Mouse (Mus musculus): ENCODE results near the gene Gramd4. TPM values are rescaled to one million over a fixed set of nuclear protein-coding genes. Genes with fewer than 3 reads are reported as not detected.

Gene Gramd4
- total RNA-seq, 2 experiments from 2014 or later: 35.3 to 40.2 TPM

GRCm38 (mm10) chr15:86110361-86111103 is 53.0 kb downstream of the Gramd4 start:
- DNase-seq (ENCODE audit: low spot score in 2 of 2): no peak

DNA sequence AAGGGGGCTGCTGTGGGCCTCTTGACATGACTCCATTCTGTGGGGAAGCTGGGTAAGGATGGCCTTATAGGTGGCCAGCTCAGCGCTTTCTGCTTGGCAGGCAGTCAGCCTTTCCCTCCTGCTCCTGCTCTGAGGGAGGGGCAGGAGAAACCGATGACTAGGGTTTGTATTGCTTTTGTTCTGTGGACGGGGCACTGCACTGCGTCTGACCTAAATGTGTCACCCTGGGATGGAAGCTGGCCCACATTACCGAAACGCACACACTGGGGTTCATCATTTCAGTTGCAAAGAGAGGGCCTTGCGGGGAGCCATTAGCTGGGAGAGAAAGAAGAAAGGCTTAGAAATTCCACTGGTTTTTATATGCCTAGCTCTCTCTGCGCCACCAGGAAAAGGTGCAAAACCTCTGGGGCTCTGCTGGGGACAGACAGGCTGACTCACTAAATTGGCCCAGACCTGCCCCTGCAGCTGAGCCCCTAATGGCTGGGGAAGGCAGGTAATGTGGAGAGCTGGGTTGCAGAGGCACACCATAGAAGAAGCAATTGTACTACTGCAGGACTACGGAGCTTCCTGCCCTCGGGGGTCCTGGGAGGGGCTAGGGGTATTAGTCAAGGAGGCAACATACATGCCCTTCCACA is 55.3 kb downstream of the Gramd4 start:
- no peak for DNase-seq (ENCODE audit: low spot score in 2 of 2)

GRCm38 (mm10) chr15:86113342-86113710 is 55.8 kb downstream of the Gramd4 start:
- DNase-seq (ENCODE audit: low spot score in 2 of 2): no peak

DNA sequence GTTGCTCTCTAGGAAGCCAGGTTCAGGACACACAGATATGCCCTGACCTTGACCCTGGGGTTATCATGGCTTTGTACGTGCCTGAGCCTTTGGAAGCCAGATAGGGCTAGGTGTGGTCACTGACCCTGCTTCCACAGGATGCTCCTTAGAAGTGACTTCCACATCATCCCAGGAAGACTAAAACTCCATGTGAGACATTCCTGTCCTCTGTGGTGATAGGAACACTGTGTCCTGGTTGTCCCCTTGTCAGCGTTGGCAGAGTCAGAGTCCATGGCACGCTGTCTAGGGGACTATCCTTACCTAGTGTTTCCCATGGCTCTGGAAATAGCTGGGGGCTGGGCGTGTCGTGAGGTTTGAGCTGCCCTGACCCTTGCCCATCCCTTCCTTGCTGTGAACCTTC is 58.9 kb downstream of the Gramd4 start:
- DNase-seq (ENCODE audit: low spot score in 2 of 2): no peak

DNA sequence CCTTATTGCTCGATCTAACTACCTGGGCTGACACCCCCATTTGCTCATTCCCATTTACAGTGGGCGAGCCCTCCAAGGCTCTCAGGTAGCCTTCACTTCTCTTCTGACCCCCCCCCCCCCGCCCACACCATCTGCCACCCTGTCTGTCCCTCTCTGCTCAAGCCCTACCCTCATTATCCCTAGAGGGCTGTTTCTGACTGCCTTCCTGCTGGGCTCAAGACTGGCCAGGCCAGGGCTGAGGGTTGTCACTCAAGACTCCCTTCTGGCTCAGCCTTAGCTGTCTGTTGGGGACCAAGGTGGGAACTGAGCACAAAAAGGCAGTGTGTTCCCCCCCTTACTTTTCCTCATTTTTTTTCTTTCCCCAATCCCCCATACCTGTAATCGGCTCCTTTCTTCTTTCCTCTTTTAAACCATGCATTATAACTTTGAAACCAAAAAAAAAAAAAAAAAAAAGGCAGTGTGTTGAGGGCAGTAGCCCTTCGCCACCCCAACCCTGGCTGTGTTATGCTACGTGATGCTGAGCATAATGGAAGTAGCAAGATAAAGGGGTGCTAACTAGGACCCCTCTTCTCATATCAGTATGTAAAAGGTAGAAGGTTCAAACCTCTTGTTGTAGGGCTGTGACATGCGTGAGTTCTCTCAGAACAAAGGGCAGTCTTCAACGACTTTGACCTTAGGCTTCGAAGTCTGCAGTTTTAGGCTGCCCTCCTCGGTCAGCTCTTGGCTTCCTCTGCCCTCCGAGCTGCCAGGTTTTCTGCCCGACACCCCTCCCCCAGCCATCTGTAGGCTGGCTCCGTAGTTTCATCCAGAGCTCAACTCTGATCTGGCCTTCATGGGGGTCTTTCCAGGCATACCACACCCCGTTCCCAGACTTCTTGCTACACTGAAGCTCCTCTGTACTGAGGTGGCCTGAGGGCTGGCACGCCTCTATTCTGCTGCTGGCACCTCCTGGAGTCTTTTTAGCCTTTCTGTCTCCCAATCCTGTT is 59.9 kb downstream of the Gramd4 start:
- no peak for DNase-seq (ENCODE audit: low spot score in 2 of 2)

- no peak for DNase-seq (ENCODE audit: low spot score in 2 of 2)
Measured at GRCm38 (mm10) chr15:86119186-86119585, 61.7 kb downstream of the Gramd4 start.

GRCm38 (mm10) chr15:86122261-86122949 is 64.9 kb downstream of the Gramd4 start:
- peak in 1 of 2 experiments; percentile 50 for DNase-seq (ENCODE audit: low spot score in 2 of 2)

DNA sequence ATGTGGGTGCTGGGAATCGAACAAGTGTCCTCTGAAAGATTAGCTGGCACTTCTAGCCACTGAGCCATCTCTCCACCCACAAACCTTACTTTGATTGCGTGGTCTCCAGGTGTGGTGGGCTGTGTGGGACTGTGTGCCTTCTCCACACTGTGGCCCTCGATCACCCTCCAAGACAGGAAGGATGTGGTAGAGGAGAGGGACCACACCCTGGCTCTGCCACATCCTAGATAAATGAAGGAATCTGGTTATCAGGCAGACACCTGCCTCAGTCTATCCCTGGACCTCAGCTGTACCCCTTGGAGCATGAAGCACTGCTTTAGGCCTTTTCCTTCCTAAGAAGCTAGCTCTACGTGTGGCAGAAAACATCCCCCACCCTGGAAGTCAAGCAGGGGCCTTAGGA is 65.9 kb downstream of the Gramd4 start:
- no peak for DNase-seq (ENCODE audit: low spot score in 2 of 2)

GRCm38 (mm10) chr15:86124359-86124758 is 66.9 kb downstream of the Gramd4 start:
- DNase-seq (ENCODE audit: low spot score in 2 of 2): peak; percentile 80 to 88

- no peak for DNase-seq (ENCODE audit: low spot score in 2 of 2)
Measured at GRCm38 (mm10) chr15:86129036-86129435, 71.5 kb downstream of the Gramd4 start.

DNA sequence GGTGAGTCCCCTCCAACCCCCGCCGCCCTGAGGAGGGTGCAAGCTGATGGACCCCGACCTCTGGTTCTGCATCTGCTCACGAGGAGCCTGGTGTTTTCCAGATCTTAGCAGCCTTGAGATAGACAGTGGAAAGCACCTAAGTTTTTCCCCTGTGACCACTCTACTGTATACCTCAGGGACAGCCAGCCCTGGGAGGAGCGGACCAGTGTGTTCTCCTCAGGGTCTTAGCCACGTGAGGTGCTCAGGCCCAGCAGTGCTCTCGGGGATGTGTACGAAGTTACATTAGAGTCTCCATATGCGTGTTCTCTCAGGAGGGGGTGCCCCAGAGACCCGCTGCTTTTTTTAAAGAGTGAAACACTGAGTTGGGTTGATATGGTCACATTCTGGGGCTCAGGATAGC is 73.2 kb downstream of the Gramd4 start:
- no peak for DNase-seq (ENCODE audit: low spot score in 2 of 2)

DNA sequence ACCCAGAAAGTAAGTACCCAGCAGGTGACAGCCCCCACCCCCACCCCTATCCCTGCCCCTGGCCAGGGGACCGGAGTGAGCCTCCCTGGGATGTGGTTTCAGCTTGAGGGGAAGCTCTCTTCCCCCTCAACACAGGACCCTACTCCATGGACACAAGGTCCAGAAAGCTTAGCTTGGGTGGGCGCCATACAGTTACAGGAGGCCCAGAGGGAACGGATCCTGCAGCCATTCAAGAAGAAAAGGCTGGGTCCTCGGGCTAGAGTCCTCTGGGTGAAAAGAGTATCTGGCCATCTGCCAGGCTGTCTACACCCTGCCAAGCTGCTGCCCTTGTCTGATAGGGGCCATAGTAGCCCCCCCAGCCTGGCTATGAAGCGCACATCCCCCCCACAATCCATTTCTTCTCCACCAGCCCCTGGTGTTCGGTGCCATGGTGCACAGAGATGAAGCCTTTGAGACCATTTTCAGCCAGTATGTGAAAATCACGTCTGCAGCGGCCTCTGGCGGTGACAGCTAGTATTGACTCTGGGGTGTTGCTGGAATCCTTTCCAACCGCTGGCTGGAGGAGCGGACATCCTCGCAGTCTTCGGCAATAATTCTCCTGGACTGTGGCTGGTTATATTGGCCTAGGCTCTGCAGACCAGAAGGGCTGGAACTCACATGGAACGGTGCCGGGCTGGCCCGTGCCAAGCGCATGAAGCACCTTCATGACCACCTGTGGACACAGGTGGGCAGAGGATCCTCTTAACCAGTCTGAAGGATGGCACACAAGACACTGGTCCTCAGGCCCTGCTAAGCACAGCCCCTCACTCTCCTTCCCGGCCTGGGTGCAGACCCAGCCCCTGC is 77.7 kb downstream of the Gramd4 start:
- peak; percentile 93 to 95 for DNase-seq (ENCODE audit: low spot score in 2 of 2)

DNA sequence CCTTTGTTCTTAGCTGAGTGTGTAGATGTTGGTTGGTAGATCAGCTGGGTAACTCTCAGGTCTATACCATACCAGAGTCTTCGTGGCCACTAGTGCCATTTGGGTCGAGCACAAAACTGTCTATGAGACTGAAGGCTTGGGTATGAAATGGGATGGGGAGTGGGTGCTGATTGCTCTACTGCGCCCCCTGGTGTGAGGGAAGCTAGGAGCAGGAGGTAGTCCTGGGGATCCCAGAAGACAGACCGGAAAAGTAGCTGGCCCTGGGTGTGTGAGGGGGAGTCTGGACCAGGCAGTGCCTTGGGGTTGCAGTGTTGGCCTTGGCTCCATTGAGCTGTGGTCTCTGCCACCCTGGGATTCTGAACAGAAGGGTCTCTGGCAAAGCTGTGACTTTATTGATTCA is 80.1 kb downstream of the Gramd4 start:
- peak; percentile 54 to 62 for DNase-seq (ENCODE audit: low spot score in 2 of 2)

GRCm38 (mm10) chr15:86140323-86140722 is 82.8 kb downstream of the Gramd4 start:
- peak; percentile 70 to 73 for DNase-seq (ENCODE audit: low spot score in 2 of 2)

GRCm38 (mm10) chr15:86144577-86144976 is 87.1 kb downstream of the Gramd4 start:
- DNase-seq (ENCODE audit: low spot score in 2 of 2): no peak

DNA sequence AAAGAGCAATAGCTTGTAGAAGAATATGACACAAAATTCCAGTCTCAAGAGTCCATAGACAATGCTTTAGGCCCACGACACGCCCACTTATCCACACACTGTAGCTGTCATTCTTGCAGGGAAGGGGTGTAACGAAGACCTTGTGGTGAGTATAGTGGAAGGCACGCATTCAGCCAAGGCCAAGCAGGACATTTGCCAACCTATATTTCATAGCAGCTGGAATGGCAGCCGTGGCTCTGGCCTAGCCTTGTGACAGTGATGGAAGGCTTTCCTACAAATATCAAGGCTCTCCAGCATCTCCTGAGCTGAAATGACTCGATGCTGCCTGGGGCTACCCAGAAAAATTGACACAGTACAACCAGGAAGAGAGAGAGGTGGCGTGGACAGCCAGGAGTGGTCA is 87.6 kb downstream of the Gramd4 start:
- DNase-seq (ENCODE audit: low spot score in 2 of 2): no peak

- DNase-seq (ENCODE audit: low spot score in 2 of 2): no peak
Measured at GRCm38 (mm10) chr15:86146922-86147321, 89.4 kb downstream of the Gramd4 start.

- no peak for DNase-seq (ENCODE audit: low spot score in 2 of 2)
Measured at GRCm38 (mm10) chr15:86150593-86150992, 93.1 kb downstream of the Gramd4 start.

GRCm38 (mm10) chr15:86153481-86153960 is 96.0 kb downstream of the Gramd4 start:
- DNase-seq (ENCODE audit: low spot score in 2 of 2): no peak

GRCm38 (mm10) chr15:86156492-86156891 is 99.0 kb downstream of the Gramd4 start:
- no peak for DNase-seq (ENCODE audit: low spot score in 2 of 2)
